Mouse (Mus musculus): ENCODE measurements around the gene Olfml2a. TPM values are rescaled to one million over a fixed set of nuclear protein-coding genes. Genes with fewer than 3 reads are reported as not detected.

The Olfml2a gene
- polyA plus RNA-seq, 1 experiment from 2014 or later, result 4.7 TPM

DNA sequence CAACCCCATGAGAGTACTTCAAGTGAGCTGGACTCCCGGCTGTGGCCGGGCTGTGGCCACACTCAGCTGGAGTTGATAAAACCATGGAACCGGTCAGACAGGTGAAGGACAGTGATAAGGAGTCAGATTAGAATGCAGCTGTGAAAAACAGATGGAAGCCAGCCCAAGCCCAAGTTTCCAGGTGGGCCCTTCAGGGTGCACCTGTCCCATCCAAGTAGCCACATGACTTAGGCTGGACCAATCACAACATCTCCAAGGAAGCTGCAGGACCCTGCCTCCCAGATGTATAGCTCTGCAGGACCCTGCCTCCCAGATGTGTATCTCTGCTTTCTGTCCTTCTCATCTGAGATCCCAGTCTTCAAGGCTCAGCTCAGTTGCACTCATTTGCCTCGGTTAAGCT lies 60.2 kb downstream of the Olfml2a start:
- H3K4me3 ChIP-seq, result no peak overlapping the region
- WGBS, result 82% methylated on average over 4 of the region's 4 CpGs
- no peak overlapping the region for H3K27ac ChIP-seq (replicated peaks)
- no peaks in the 10 kb centered on the region for H3K36me3 ChIP-seq
- ATAC-seq (ENCODE audit: low FRiP score, low read depth), result no peak
- no peak overlapping the region for H3K9ac ChIP-seq
- no peak overlapping the region for H3K4me2 ChIP-seq
- no peaks in the 10 kb centered on the region for H3K9me3 ChIP-seq
- no peaks in the 10 kb centered on the region for H3K27me3 ChIP-seq
- no peaks in the 10 kb centered on the region for H3K4me1 ChIP-seq (replicated peaks)

DNA sequence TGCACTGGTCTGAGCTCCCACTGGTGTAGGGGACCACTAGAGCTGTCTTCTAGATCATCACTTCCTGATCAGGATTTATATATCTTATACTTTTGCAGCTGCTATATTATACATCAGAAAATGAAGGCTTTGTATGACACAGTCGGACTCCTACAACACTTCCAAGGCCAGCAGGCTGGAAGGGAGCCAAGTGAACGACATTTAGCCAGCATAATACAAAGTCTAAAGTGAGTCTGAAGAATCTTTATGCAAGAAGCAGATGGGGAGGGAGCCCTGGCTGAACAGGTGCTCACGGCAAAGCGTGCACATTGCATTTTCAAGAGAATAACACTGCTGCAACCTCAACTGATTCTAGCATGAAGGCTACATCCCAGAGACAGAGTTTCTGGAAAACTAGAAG lies 60.7 kb downstream of the Olfml2a start:
- Histone ChIP-seq H3K27me3 (no peaks in the 10 kb centered on the region), H3K9me3 (no peaks in the 10 kb centered on the region), H3K4me2 (no peak overlapping the region), H3K4me1 (replicated peaks) (no peaks in the 10 kb centered on the region), H3K36me3 (no peaks in the 10 kb centered on the region), H3K27ac (replicated peaks) (no peak overlapping the region), H3K9ac (no peak overlapping the region), H3K4me3 (no peak overlapping the region)
- WGBS, result 40% methylated on average over 4 of the region's 4 CpGs
- no peak for ATAC-seq (ENCODE audit: low FRiP score, low read depth)

DNA sequence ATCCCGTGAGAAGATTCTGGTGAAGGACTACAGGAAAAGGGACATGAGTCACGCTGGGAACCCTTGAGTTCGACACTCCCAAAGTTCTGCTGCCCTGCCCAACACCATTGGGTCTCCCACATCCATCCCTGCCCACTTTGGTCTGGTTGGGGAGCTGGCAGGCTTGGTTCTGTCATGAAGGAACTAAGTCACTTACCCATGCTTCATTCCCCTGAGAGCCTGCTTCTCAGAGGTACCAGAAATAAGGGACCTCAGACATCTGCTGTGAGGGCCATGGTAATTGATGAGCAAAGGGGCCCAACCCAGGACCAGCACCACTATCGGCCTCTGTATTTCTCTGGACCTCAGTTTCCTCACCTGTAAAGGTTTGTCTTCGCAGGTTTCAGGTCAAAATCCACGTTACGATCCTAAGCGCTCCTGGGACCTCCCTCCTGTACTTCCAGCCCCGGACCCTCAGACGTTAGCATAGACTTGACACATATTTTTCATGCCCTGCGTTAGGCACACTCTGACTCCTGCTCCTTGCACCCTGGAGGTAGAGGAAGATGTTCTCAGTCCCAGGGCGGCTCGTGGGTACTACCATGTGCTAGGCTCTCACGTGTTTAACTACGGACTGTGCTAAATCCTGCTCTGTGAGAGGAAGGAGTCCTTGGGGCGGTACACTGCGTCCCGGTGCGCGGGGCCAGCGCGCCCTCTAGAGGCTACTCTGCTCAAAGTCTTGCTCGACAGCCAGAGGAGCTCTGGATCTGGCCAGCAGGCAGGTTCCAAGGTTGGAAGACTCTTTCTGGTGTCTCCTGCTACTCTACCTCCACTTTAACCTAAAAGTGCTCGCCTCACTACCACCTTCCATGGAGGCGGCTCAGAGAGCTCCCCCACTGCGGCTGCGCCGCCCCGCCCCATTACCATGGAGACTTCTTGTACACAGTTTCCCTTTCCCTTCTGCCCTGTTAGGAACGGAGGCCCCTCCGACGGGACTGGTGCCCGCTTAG lies 65.9 kb downstream of the Olfml2a start, which contains the start of gene Wdr38:
TSS of gene Wdr38 (plus strand) at position 91 of the 989 bp plus-strand sequence.
- no peaks in the 10 kb centered on the region for H3K9me3 ChIP-seq
- no peaks in the 10 kb centered on the region for H3K27me3 ChIP-seq
- peak within 1 kb of the TSS; percentile 36 for H3K4me3 ChIP-seq
- ATAC-seq (ENCODE audit: low FRiP score, low read depth), result peak; percentile 91
- peak within 1 kb of the TSS; percentile 59 for H3K4me2 ChIP-seq
- peak within 1 kb of the TSS; percentile 37 for H3K9ac ChIP-seq
- WGBS, result 17% methylated on average over 33 of the region's 33 CpGs
- H3K27ac ChIP-seq (replicated peaks), result 0 out of 2 replicates have a peak within 1 kb of the TSS, but pooled peaks have one; percentile 31
- peaks cover 23% of the 10 kb centered on the region for H3K36me3 ChIP-seq
- H3K4me1 ChIP-seq (replicated peaks), result peaks cover 7% of the 10 kb centered on the region

DNA sequence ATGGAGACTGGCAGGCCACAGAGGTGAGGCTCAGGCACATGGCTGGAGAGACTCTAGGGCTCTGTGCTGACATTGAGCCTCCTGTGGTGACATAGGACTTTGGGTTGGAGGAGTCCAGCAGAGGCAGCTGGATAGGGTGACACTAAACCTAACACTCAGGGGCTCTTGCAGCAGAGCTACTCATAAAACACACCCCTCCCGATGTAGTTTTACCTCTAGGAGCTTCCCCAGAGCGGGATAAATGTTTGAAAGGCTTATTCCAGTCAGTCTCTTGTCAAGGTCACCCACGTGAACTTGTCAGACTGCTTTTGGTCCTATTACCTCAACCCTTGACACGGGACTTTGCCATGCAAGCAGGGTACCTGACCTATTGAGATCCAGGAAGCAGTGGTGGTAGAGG lies 67.6 kb downstream of the Olfml2a start:
- peaks cover 24% of the 10 kb centered on the region for H3K4me1 ChIP-seq (replicated peaks)
- no peak for ATAC-seq (ENCODE audit: low FRiP score, low read depth)
- H3K27me3 ChIP-seq, result no peaks in the 10 kb centered on the region
- H3K4me3 ChIP-seq, result no peak overlapping the region
- H3K4me2 ChIP-seq, result no peak overlapping the region
- H3K36me3 ChIP-seq, result peaks cover 26% of the 10 kb centered on the region
- H3K9me3 ChIP-seq, result no peaks in the 10 kb centered on the region
- WGBS, result 64% methylated on average over 4 of the region's 4 CpGs
- no peak overlapping the region for H3K9ac ChIP-seq
- H3K27ac ChIP-seq (replicated peaks), result no peak overlapping the region

DNA sequence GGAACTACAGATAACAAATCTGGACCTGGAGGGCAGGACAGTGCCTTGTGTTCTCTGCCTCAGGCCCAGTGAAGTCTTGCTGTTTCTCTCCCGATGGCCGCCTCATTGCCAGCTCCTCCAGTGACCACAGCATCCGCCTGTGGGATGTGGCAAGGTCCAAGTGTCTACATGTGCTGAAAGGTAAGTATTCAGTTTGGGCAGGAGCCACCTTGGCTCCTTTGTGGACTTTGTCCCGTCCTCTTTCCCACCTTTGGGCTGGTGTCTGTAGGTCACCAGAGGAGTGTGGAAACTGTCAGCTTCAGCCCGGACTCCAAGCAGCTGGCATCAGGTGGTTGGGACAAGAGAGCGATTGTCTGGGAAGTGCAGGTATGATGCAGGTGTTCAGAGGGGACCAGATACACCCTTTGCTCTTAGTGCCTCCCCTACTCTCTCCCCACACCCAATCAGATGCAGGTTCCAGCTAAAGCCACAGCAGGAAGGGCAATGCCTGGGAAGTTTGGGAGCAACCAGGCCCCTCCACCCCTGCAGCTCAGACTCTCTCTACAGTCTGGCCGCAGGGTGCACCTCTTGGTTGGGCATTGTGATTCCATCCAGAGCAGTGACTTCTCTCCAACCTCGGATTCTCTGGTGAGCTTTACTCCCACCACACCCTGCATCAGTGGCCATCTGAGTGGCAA lies 68.3 kb downstream of the Olfml2a start:
- Histone ChIP-seq H3K9me3 (no peaks in the 10 kb centered on the region), H3K4me2 (no peak overlapping the region), H3K9ac (no peak overlapping the region), H3K4me3 (no peak overlapping the region), H3K27me3 (no peaks in the 10 kb centered on the region), H3K27ac (replicated peaks) (no peak overlapping the region), H3K4me1 (replicated peaks) (peaks cover 24% of the 10 kb centered on the region), H3K36me3 (peaks cover 26% of the 10 kb centered on the region)
- 65% methylated on average over 8 of the region's 8 CpGs for WGBS
- ATAC-seq (ENCODE audit: low FRiP score, low read depth), result no peak

DNA sequence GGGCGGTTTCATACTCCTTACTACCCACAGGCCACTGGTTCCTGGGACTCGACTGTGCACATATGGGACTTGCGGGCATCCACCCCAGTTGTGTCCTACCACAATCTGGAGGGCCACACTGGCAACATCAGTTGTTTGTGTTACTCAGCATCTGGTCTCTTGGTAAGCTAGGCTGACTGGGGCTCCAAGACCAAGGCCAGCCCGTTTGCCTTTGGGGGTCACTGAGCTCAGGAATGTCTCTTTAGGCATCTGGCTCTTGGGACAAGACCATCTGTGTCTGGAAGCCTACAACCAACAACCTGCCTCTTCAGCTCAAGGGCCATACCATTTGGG lies 68.8 kb downstream of the Olfml2a start:
- no peak for ATAC-seq (ENCODE audit: low FRiP score, low read depth)
- Histone ChIP-seq H3K27ac (replicated peaks) (no peak overlapping the region), H3K27me3 (no peaks in the 10 kb centered on the region), H3K4me2 (no peak overlapping the region), H3K4me3 (no peak overlapping the region), H3K4me1 (replicated peaks) (peaks cover 24% of the 10 kb centered on the region), H3K9me3 (no peaks in the 10 kb centered on the region), H3K36me3 (peaks cover 26% of the 10 kb centered on the region), H3K9ac (no peak overlapping the region)
- WGBS, result 92% methylated on average over 4 of the region's 4 CpGs

DNA sequence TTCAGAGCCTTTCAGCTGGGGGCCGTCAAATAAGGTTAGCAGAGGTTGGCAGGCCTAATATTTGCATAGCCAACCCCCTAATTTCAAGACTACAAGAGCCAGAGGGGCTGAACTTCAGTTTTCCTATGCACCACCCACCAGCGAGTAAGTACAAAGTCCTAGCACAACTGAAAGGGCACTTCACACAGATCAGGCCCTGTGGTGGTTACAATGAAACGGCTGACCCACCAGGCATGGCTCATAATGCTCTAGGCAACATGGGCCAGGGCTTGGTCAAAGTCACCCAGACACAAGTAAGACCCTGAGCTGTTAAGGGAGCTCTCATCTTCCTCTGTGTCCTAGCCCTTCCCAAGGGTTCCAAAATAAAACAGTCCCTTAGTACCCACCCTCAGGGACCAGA lies 70.1 kb downstream of the Olfml2a start:
- no peak for ATAC-seq (ENCODE audit: low FRiP score, low read depth)
- H3K4me3 ChIP-seq, result no peak overlapping the region
- no peak overlapping the region for H3K9ac ChIP-seq
- H3K4me1 ChIP-seq (replicated peaks), result peaks cover 35% of the 10 kb centered on the region
- no peak overlapping the region for H3K27ac ChIP-seq (replicated peaks)
- 87% methylated on average over 3 of the region's 3 CpGs for WGBS
- no peak overlapping the region for H3K4me2 ChIP-seq
- H3K27me3 ChIP-seq, result no peaks in the 10 kb centered on the region
- H3K9me3 ChIP-seq, result no peaks in the 10 kb centered on the region
- H3K36me3 ChIP-seq, result peaks cover 26% of the 10 kb centered on the region

DNA sequence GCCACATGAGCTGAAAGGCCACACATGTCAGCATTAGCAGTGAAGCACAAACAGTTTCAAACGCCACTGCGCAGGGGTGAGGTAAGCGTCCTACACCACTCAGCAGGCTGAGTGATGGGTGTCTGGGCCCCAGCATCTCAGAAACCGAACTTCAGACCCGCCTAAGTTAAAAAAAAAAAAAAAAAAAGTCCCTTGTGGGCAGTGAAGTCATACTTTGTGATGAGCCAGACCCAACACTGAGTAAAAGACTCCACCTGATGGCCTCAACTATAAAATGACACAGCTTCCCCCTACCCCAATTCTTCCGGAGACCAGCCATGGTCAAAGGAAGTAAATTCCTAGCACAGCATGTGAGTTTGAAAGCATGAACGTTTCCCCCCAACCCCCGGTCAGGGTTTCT lies 71.3 kb downstream of the Olfml2a start:
- WGBS, result 52% methylated on average over 8 of the region's 8 CpGs
- Histone ChIP-seq H3K27ac (replicated peaks) (no peak overlapping the region), H3K27me3 (no peaks in the 10 kb centered on the region), H3K9me3 (no peaks in the 10 kb centered on the region), H3K4me1 (replicated peaks) (peaks cover 36% of the 10 kb centered on the region), H3K36me3 (peaks cover 26% of the 10 kb centered on the region), H3K9ac (no peak overlapping the region), H3K4me3 (peak overlapping the region; percentile 57; the same call in 1 of the 2 replicates), H3K4me2 (peak overlapping the region; percentile 79)
- ATAC-seq (ENCODE audit: low FRiP score, low read depth), result no peak

DNA sequence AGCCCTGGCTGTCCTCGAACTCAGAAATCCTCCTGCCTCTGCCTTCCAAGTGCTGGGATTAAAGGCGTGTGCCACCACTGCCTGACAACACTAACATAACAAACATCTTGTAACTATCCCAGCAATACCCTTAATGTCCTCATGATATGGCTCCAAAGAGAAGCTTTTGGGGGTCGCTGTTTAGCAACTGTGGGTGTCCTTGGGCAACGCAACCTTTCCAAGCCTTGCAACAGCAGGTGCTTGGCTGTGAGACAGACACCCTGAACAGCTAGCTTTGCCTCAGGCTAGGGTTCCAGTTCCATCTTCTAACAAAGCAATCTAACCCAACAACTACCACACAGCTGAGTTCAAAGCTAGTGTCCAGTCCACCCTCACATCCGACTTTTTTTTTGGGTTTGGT lies 71.7 kb downstream of the Olfml2a start:
- no peak for ATAC-seq (ENCODE audit: low FRiP score, low read depth)
- H3K4me2 ChIP-seq, result peak overlapping the region; percentile 79
- H3K36me3 ChIP-seq, result peaks cover 26% of the 10 kb centered on the region
- H3K9me3 ChIP-seq, result no peaks in the 10 kb centered on the region
- H3K27ac ChIP-seq (replicated peaks), result no peak overlapping the region
- peaks cover 36% of the 10 kb centered on the region for H3K4me1 ChIP-seq (replicated peaks)
- no peaks in the 10 kb centered on the region for H3K27me3 ChIP-seq
- peak overlapping the region; percentile 83 for H3K9ac ChIP-seq
- peak overlapping the region; percentile 57 for H3K4me3 ChIP-seq
- 68% methylated on average over 5 of the region's 5 CpGs for WGBS

DNA sequence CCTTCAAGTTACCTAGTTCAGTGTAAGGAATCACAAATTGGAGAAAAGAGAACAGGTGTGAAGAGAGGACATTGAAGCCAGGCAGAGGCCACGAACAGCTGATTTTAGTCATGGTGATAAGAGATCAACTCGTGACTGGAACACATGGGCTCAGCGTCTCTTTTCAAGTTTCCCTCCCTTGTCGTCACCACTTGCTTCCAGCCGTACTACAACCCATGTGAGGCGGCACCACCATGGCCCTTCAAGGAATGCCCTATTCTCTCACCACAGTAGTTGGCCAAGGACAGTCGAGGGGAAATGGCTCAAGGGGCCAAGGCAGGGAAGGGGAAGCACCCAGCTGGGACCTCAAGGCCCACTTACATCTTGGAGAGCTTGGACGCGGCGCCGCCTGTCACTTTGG lies 72.6 kb downstream of the Olfml2a start:
- H3K4me1 ChIP-seq (replicated peaks), result peaks cover 44% of the 10 kb centered on the region
- no peaks in the 10 kb centered on the region for H3K9me3 ChIP-seq
- WGBS, result under 1% methylated on average over 11 of the region's 11 CpGs
- peaks cover 26% of the 10 kb centered on the region for H3K36me3 ChIP-seq
- no peak for ATAC-seq (ENCODE audit: low FRiP score, low read depth)
- no peaks in the 10 kb centered on the region for H3K27me3 ChIP-seq
- H3K4me3 ChIP-seq, result peak overlapping the region; percentile 57
- peak overlapping the region; percentile 87 for H3K27ac ChIP-seq (replicated peaks)
- peak overlapping the region; percentile 83 for H3K9ac ChIP-seq
- peak overlapping the region; percentile 79 for H3K4me2 ChIP-seq

DNA sequence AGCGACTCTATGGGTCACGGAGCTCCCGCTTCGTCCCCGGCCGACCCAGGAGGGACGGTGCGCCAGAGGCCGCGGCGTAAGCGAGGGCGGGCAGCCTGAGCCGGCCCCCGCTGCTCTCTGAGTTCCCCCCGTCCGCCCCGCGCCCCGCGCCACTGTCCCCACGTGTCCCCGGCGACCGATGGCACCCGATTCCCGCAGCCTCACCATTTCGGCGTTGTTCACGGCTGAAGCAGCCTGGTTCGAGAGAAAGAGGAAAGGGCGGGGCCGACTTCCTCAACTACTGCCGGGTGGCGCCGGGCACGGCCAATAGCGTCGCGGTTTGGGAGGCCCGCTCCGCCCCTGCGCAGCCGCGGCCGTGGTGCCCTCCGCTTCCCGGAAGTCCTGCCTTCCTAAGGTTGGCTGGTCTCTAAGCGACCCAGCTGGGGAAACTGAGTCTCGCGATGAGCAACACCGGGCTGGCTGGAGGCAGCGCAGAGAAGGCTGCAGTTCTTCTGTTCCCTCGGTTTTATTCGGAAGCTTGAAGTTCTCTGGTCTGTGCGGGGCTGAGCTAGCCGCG lies 73.2 kb downstream of the Olfml2a start, which contains the start of gene Arpc5l:
TSS of gene Arpc5l (plus strand) at position 469 of the 556 bp plus-strand sequence.
- H3K4me1 ChIP-seq (replicated peaks), result peaks cover 49% of the 10 kb centered on the region

More for the DNA sequence above, 73.2 kb downstream of the Olfml2a start, which contains the start of gene Arpc5l:
- H3K27me3 ChIP-seq, result no peaks in the 10 kb centered on the region
- H3K27ac ChIP-seq (replicated peaks), result peak within 1 kb of the TSS; percentile 87
- H3K36me3 ChIP-seq, result peaks cover 25% of the 10 kb centered on the region
- H3K4me3 ChIP-seq, result peak within 1 kb of the TSS; percentile 57
- peak; percentile 91 for ATAC-seq (ENCODE audit: low FRiP score, low read depth)
- peak within 1 kb of the TSS; percentile 83 for H3K9ac ChIP-seq
- under 1% methylated on average over 52 of the region's 58 CpGs for WGBS
- no peaks in the 10 kb centered on the region for H3K9me3 ChIP-seq
- peak within 1 kb of the TSS; percentile 79 for H3K4me2 ChIP-seq

Data from hindbrain, embryonic 15.5 days (tissue).